Mouse (Mus musculus): ENCODE results near the gene Adra2b.

Adra2b gene

DNA sequence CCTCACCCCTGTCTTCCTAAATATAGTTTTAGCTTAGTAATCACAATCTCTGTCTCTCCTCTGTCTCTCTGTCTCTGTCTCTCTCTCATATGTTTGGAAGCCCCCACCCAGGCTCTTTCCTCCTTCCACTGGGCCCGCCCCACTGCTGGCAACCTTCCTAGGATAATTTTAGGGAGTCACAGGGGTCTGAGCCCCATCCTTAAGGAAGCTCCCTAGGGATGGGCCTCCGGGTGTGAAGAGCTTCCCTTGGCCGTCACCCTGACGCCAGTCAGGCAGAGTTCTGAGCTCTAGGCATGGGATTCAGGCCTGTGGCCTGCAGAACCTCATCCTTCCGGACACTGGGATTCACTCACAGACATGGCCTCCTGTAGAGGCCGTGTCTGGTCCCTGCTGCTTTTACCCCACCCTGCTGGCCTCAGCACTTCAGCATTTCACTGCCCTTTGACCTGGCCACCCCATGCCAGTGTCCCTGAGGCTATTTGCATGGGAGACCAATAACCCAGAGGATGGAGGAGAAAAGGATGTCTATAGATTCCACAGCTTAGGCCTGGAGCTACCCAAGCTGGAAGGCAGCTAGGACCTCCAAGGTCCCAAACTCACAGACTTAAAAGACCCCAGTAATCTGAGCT, 13.5 kb downstream of the Adra2b start:
- in situ Hi-C loops (cut with MboI, MseI), result no loop called here

DNA sequence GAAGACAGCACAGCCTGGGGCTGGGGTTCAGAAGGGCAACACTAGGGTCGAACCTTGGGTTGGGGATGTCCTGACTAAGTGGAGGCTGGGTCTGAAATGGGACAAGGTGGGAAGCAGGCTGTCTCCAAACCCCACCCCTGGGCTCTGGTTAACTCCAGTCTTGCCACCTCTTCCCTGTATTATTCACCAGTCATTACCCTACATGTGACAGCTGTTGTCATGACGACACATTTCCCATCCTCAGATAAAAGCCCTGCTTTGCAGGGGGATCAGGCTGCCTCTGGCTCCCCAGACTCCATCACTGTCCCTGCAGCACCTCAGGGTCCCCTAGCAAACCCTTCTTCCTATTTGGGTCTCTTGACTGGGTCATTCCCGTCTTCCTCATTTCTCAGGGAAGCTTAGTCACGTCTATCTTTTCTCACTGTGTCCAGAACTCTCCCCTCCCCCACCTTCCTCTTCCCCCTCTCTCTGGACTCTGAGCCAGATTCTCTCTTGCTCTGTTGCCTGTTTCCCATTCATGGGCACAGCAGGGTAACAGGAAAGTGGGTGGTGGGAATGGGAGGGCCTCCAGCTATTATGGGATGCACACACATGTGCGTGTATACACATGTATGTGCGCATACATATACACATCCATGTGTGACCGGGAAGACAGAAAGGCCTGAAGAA, 15.1 kb downstream of the Adra2b start:
- in situ Hi-C loops (cut with MboI, MseI), result no loop called here

DNA sequence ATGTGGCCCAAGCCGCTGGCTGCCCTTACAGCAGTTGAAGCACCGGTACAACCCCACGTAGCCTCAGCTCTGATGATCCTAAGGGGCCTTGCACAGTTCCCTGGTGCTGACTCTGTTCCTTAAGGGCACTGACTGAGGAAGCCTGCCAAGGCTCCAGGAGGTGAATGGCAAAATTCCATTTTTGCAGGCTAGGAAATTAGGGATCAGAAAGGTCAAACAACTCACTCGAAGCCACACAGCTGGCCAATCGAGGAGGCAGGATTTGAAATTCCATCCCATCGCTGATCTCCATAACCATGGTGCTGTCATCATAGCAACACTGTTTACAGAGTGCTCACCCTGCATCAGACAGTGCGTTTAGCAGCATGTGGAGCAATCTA, 15.6 kb downstream of the Adra2b start:
- in situ Hi-C loops (cut with MboI, MseI), result no loop called here

DNA sequence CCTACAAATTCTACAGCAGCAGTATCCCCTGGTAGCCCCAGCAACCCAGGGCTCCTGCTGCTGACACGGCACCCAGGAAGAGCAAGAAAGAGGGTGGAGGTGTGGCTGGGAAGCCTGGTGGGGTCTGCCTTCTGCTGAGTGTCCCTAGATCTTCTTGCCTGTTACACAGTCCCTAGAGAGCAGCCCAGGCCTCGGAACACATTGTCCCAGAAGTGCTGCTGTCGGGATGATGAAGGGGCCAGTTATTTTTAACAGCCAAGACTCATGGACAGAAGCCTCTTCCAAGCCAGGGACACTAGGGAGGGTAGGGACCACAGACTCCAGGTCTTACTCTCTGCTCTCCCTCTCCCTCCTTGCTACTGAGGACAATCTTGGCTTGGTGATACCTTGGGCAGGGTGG, 16.2 kb downstream of the Adra2b start:
- in situ Hi-C loops (cut with MboI, MseI), result no loop called here

DNA sequence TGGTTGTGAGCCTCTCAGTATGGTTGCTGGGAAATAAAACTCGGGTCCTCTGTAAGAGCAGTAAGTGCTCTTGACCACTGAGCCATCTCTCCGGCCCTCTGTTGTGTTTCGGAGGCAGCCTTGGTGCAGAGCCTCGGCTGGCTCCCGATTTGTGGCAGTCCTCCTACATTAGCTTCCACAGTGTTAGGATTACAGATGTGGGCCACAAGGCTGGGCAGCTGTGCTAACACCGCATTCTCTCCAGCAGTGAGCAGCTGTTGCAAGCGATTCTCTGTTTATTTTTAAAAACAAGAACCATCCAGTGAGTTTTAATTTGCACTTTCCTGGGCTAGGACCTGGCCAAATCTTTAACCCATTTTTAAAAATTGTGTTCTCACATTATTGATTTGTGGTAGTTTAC, 20.9 kb downstream of the Adra2b start:
- in situ Hi-C loops (cut with MboI, MseI), result no loop called here

DNA sequence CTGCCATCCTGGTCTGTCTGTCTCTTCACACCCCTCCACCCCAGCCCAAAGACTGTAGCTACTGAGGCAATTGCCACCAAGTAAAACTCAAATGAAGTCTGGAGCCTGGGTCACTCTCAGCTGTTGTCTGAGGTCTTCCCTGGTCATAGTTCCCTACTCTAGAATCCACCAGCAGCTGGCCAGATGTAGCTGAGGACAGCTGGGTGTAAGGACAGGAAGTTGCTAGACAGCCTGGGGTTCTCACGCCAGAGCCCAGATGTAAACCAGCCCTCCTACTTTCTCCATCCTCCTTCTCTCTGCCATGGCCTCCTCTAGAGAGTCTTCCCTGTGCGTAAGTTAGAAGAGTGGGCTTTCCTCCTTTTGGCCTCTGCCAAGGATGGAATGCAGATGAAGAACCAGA, 24.5 kb downstream of the Adra2b start:
- in situ Hi-C loops (cut with MboI, MseI), result no loop called here

DNA sequence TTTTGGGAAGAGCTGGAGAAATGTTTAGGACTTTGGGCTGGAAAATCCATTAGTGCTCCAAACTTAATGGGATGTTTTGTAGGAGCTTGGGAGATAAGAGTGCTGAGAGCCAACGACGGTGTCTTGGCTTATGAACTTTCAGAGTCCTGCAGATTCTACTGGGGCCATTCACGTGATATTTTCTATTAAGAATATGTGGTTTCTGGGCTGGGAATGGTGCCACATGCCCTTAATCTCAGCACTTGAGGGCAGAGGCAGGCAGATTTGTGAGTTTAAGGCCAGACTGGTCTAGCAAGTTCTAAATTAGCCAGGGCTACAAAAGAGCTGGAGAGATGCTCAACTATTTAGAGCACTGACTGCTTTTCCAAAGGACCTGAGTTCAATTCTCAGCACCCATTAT, 27.3 kb downstream of the Adra2b start:
- in situ Hi-C loops (cut with MboI, MseI), result no loop called here

DNA sequence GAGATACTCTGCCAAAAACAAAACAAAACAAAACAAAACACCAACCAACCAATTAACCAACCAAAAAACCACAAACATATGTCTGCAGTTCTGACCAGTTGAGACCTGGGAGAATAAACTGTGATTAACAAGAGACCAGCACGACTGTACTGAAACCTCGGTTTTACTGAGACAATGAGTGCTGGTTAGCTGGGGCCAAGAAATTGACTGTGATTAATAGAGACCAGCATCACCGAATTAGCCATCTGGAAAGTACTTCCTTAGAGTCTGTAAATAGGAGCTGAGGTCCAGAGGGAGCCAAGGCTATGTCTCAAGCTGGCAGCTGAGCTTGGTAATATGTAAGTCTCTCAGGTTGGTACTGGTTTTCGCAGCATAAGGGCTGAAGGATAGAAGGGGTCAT, 27.8 kb downstream of the Adra2b start:
- in situ Hi-C loops (cut with MboI, MseI), result no loop called here

DNA sequence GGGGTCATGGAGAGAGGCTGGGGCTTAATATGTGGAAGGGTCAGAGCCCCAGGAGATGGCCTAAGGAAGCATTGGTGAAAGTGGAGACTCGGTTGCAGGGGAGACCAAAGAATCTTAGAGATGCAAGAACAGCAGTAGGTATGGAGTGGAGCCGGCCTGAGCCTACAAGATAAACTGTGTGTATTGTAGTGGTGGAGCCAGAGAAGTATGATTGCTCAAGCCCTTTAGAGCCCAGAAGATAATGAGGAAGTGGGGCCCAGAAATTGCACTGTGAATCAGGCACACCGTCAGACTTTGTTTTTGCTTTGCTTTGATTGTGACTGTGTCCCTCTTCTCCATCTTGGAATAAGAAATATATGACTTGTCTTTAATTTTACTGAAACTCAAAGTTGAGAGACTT, 28.3 kb downstream of the Adra2b start:
- in situ Hi-C loops (cut with MboI, MseI), result no loop called here

DNA sequence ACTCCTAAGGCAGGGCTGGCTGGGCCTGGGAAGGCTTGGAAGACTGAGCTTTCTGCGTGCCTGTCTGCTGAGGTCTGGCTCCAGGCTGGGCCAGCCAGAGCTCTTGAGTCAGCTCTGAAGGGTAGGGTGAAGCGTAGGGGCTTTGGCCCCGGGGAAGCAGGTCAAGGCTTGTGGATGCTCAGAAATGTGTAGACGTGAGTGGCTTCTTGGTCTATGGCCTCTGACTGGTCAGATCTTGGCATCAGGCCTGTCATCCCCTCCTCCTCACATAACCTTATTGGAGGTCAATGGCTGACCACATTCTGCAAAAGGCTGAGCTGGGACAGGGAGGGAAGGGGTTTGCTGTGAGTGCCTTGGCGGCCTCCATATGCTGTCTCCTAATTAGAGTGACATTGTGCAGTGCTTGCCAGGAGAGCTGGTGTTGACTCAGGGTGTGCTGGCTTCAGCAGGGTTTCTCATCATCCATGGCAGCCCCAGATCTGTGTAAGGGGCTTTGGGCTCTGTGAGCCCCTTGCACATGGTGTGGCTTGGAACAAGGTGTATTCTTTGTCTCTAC, 31.7 kb downstream of the Adra2b start:
- in situ Hi-C loops (cut with MboI, MseI), result no loop called here

DNA sequence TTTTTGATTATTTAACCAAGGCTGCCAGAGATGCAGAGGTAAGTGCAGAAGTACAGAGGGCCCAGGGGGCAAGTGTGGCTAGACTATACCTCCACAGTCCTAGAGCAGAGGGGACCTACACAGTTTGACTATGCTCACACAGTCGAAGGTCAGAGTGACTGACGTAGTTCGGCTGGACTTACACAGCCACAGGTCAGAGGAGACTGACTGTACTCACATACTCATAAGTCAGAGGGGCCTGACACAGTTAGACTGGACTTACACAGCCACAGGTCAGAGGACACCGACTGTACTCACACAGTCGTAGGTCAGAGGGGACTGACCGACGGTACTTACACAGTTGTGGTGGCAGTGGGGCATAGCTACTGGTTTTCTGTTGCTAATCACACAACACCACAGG, 35.7 kb downstream of the Adra2b start:
- in situ Hi-C loops (cut with MboI, MseI), result no loop called here

DNA sequence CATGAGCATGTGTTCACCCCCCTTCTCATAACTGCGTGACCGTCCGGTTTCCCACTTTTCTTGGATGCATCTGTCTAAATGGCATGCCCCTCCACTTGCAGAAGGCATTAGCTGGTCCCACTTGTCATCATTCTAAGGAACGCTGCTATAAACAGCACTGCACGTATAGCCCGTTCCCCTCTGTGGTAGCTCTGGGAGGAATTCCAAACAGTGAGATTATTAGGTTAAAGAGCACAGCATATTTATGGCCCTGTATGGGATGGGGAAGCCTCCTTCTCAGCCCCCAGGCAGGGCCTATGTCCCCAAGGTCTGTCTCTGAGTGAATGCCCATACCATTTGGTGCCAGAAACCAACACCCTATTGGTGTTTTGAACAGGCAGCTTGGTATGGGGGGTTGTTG, 48.1 kb downstream of the Adra2b start:
- in situ Hi-C loops (cut with MboI, MseI), result no loop called here

DNA sequence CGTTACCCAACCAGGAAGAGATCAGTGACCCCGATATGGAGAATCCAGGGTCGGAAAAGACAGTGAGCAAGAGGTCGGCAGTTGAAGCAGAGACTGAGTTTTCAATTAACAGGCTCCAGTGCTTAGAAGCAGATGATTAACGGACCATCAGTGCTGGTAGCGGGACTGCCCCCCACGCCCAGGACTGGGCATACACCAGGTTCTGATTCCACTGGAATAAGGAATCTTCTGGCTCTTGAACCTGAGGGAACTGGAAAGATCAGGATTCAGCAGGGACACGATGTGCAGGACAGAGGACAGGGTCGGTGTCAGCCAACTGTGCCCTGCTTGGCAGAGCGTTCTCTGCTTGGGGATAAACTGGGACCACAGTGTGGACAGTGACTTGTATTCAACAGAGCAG, 52.8 kb downstream of the Adra2b start:
- in situ Hi-C loops (cut with MboI, MseI), result no loop called here

DNA sequence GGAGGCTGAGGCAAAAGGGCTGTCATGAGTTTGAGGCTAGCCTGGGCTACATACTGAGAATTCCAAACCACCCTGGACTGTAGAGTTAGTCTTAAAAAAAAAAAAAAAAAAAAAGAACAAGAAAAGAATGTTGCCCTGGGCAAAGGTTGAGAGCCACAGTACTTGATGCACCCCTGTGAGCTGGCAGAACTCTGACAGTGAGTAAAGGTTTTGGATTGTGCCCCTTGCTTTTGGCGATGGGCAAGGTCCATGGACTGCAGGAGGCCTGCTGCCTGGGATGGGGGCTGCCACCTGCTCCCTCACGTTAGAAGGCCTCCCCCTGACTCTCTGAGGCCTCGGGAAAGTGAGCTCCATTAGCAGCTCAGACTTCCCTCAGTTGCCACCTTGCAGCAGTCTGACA, 53.7 kb downstream of the Adra2b start:
- in situ Hi-C loops (cut with MboI, MseI), result no loop called here

Data from T-helper 17 cell (primary cell).